Mouse (Mus musculus): ENCODE measurements around the gene Napsa.

Napsa gene

GRCm38 (mm10) chr7:44596996-44597538, 24.9 kb downstream of the Napsa start:
- peak; percentile 21 for DNase-seq (ENCODE audit: low spot score)

GRCm38 (mm10) chr7:44597666-44598065, 25.5 kb downstream of the Napsa start:
- DNase-seq (ENCODE audit: low spot score): no peak

- DNase-seq (ENCODE audit: low spot score): no peak
Measured at GRCm38 (mm10) chr7:44598336-44598735, 26.2 kb downstream of the Napsa start.

GRCm38 (mm10) chr7:44600691-44601262, 28.6 kb downstream of the Napsa start:
- DNase-seq (ENCODE audit: low spot score): no peak

- DNase-seq (ENCODE audit: low spot score): no peak
Measured at GRCm38 (mm10) chr7:44601646-44602045, 29.5 kb downstream of the Napsa start.

- no peak for DNase-seq (ENCODE audit: low spot score)
Measured at GRCm38 (mm10) chr7:44602443-44602842, 30.3 kb downstream of the Napsa start.

- DNase-seq (ENCODE audit: low spot score): peak; percentile 48
Measured at GRCm38 (mm10) chr7:44603186-44603855, 31.1 kb downstream of the Napsa start.

- DNase-seq (ENCODE audit: low spot score): peak; percentile 87
Measured at GRCm38 (mm10) chr7:44604139-44604606, 32.0 kb downstream of the Napsa start.

- no peak for DNase-seq (ENCODE audit: low spot score)
Measured at GRCm38 (mm10) chr7:44604619-44605018, 32.4 kb downstream of the Napsa start.

GRCm38 (mm10) chr7:44605436-44605835, 33.3 kb downstream of the Napsa start:
- DNase-seq (ENCODE audit: low spot score): no peak

GRCm38 (mm10) chr7:44606171-44606901, 34.2 kb downstream of the Napsa start:
- DNase-seq (ENCODE audit: low spot score): no peak

GRCm38 (mm10) chr7:44612192-44612591, 40.0 kb downstream of the Napsa start:
- no peak for DNase-seq (ENCODE audit: low spot score)

- DNase-seq (ENCODE audit: low spot score): peak; percentile 58
Measured at GRCm38 (mm10) chr7:44614041-44614688, 42.0 kb downstream of the Napsa start.

GRCm38 (mm10) chr7:44615309-44615708, 43.1 kb downstream of the Napsa start:
- no peak for DNase-seq (ENCODE audit: low spot score)

- no peak for DNase-seq (ENCODE audit: low spot score)
Measured at GRCm38 (mm10) chr7:44615987-44616386, 43.8 kb downstream of the Napsa start.

- DNase-seq (ENCODE audit: low spot score): no peak
Measured at GRCm38 (mm10) chr7:44617059-44617458, 44.9 kb downstream of the Napsa start.

- DNase-seq (ENCODE audit: low spot score): peak; percentile 39
Measured at GRCm38 (mm10) chr7:44623714-44624542, 51.7 kb downstream of the Napsa start.

- no peak for DNase-seq (ENCODE audit: low spot score)
Measured at GRCm38 (mm10) chr7:44624543-44624826, 52.3 kb downstream of the Napsa start.

- no peak for DNase-seq (ENCODE audit: low spot score)
Measured at GRCm38 (mm10) chr7:44624828-44625227, 52.6 kb downstream of the Napsa start.

- no peak for DNase-seq (ENCODE audit: low spot score)
Measured at GRCm38 (mm10) chr7:44625241-44626067, 53.3 kb downstream of the Napsa start.

- no peak for DNase-seq (ENCODE audit: low spot score)
Measured at GRCm38 (mm10) chr7:44626068-44626385, 53.8 kb downstream of the Napsa start.

All from embryo, embryonic 10 days (tissue).